Comparison of ENCODE assay signal across 15 mouse cellular contexts in genomic region chr14:18758595-18759532, GRCm38 (mm10).
A peak's percentile ranks its signal among the peaks of the same experiment; 100 is the strongest.
DNase-seq lines count a peak whose midpoint lies in the region; ATAC-seq and TF ChIP-seq lines count a peak whose summit lies in the region.
"Had no signal": no experiment of that assay in that cellular context is flagged by ENCODE, and none has a peak within 500 bp of the region (broad histone marks: within the 10 kb centered on the region; RNA-seq: fewer than 3 reads in every experiment).

No protein-coding gene starts in this region.

- ATAC-seq in forebrain, embryonic 13.5 days, result peak; percentile 82
- ATAC-seq in limb, embryonic 14.5 days (ENCODE audit: low FRiP score, low read depth), result peak; percentile 57; the same call in 1 of the 2 replicates
- ATAC-seq: inflammation-experienced regulatory T-cells, adult 6 months; Patski had no signal

- no peak overlapping the region for H3K4me2 ChIP-seq in forebrain, embryonic 13.5 days
- H3K4me2 ChIP-seq in limb, embryonic 14.5 days (replicated peaks; ENCODE audit: low read depth, low read length, severe bottlenecking), result no peak overlapping the region
- H3K4me2 ChIP-seq: heart, embryonic 12.5 days had no signal

- DNase-seq in layer of hippocampus, adult 9-10 months (ENCODE audit: low spot score), result peak; percentile 31
- no peak for DNase-seq in layer of hippocampus, postnatal 10 days (ENCODE audit: low spot score in 2 of 2)
- peak; percentile 6 for DNase-seq in NIH3T3 (ENCODE audit: low read depth)
- peak; percentile 25 for DNase-seq in limb, embryonic 14.5 days (ENCODE audit: low spot score)
- no peak for DNase-seq in urinary bladder, postnatal 14 days (ENCODE audit: low spot score)
- DNase-seq in heart, embryonic 10.5 days (ENCODE audit: low spot score), result no peak
- no peak for DNase-seq in urinary bladder, adult 18-20 months (ENCODE audit: low spot score in 2 of 2)
- DNase-seq: adrenal gland, adult 2 months; cerebellum, adult 11-12 months; thymus, postnatal 25 days had no signal

- H3K9ac ChIP-seq in forebrain, embryonic 13.5 days, result no peak overlapping the region
- no peak overlapping the region for H3K9ac ChIP-seq in limb, embryonic 14.5 days (ENCODE audit: low read depth, low read length, severe bottlenecking)
- H3K9ac ChIP-seq: heart, embryonic 12.5 days had no signal

- H3K27ac ChIP-seq in forebrain, embryonic 13.5 days, result peak overlapping the region; percentile 66
- no peak overlapping the region for H3K27ac ChIP-seq in limb, embryonic 14.5 days (replicated peaks; ENCODE audit: low read depth, low read length)
- H3K27ac ChIP-seq in heart, embryonic 10.5 days, result no peak overlapping the region
- H3K27ac ChIP-seq: macrophage had no signal

- no peak overlapping the region for H3K4me3 ChIP-seq in forebrain, embryonic 13.5 days
- no peak overlapping the region for H3K4me3 ChIP-seq in limb, embryonic 14.5 days (replicated peaks; ENCODE audit: low read length)
- H3K4me3 ChIP-seq in heart, embryonic 10.5 days, result no peak overlapping the region
- H3K4me3 ChIP-seq: heart, embryonic 12.5 days had no signal

- H3K4me1 ChIP-seq in forebrain, embryonic 13.5 days, result peaks cover 12% of the 10 kb centered on the region
- no peaks in the 10 kb centered on the region for H3K4me1 ChIP-seq in limb, embryonic 14.5 days (ENCODE audit: control insufficient read depth, insufficient read depth, low read length)
- no peaks in the 10 kb centered on the region for H3K4me1 ChIP-seq in heart, embryonic 10.5 days

- no peak for TF ChIP-seq POLR2A in limb, embryonic 14.5 days (IDR thresholded peaks at IDR 0.05; ENCODE audit: borderline replicate concordance, extremely low read depth, insufficient read depth, insufficient read length)

- no peaks in the 10 kb centered on the region for H3K9me3 ChIP-seq in forebrain, embryonic 13.5 days (replicated peaks)
- H3K9me3 ChIP-seq in limb, embryonic 14.5 days (ENCODE audit: control insufficient read depth, low read length), result no peaks in the 10 kb centered on the region
- no peaks in the 10 kb centered on the region for H3K9me3 ChIP-seq in heart, embryonic 10.5 days
- H3K9me3 ChIP-seq: heart, embryonic 12.5 days had no signal

- no peaks in the 10 kb centered on the region for H3K36me3 ChIP-seq in forebrain, embryonic 13.5 days (ENCODE audit: poor library complexity, severe bottlenecking)
- no peaks in the 10 kb centered on the region for H3K36me3 ChIP-seq in limb, embryonic 14.5 days (ENCODE audit: control insufficient read depth, insufficient read depth, low read length)
- no peaks in the 10 kb centered on the region for H3K36me3 ChIP-seq in heart, embryonic 10.5 days
- H3K36me3 ChIP-seq: heart, embryonic 12.5 days had no signal

- H3K27me3 ChIP-seq in forebrain, embryonic 13.5 days, result no peaks in the 10 kb centered on the region
- no peaks in the 10 kb centered on the region for H3K27me3 ChIP-seq in limb, embryonic 14.5 days (ENCODE audit: control insufficient read depth, insufficient read depth, low read length)
- no peaks in the 10 kb centered on the region for H3K27me3 ChIP-seq in heart, embryonic 10.5 days (ENCODE audit: insufficient read depth, poor library complexity, severe bottlenecking)
- H3K27me3 ChIP-seq: heart, embryonic 12.5 days; Patski had no signal

- WGBS in forebrain, embryonic 13.5 days, result 42% methylated on average over 2 of the region's 2 CpGs
- WGBS in limb, embryonic 14.5 days, result 75% methylated on average over 2 of the region's 2 CpGs
- WGBS in heart, embryonic 10.5 days, result 79% methylated on average over 2 of the region's 2 CpGs

Comparison
In these comparisons a context has a peak if more than half of its experiments do, and no peak if none do; other contexts are left out.
1. DNase-seq: peak in layer of hippocampus, adult 9-10 months (single experiment), NIH3T3 (single experiment) and limb, embryonic 14.5 days (single experiment); none in layer of hippocampus, postnatal 10 days (0 of 2), urinary bladder, postnatal 14 days (single experiment), heart, embryonic 10.5 days (single experiment) and urinary bladder, adult 18-20 months (0 of 2).